Mouse (Mus musculus): Measurements from ENCODE around the gene Krt81. TPM values are rescaled to one million over a fixed set of nuclear protein-coding genes. Genes with fewer than 3 reads are reported as not detected.
A peak's percentile ranks its signal among the peaks of the same experiment; 100 is the strongest.

Gene Krt81
- polyA plus RNA-seq, 1 experiment from 2014 or later: not detected

- no peaks in the 10 kb centered on the region for H3K27me3 ChIP-seq (ENCODE audit: control insufficient read depth, insufficient read depth, low read depth, low read length)
- no peak overlapping the region for H3K27ac ChIP-seq (ENCODE audit: low read length)
- 45% methylated on average over 11 of the region's 11 CpGs for WGBS (ENCODE audit: insufficient replicate concordance)
Measured at GRCm38 (mm10) chr15:101485911-101486635, 22.5 kb upstream of the Krt81 start.

GRCm38 (mm10) chr15:101484939-101485338 is 21.4 kb upstream of the Krt81 start:
- H3K4me2 ChIP-seq (ENCODE audit: low read depth, low read length): no peak overlapping the region
- H3K27me3 ChIP-seq (ENCODE audit: control insufficient read depth, insufficient read depth, low read depth, low read length): no peaks in the 10 kb centered on the region; the same call in 1 of the 2 replicates
- no peaks in the 10 kb centered on the region for H3K36me3 ChIP-seq (ENCODE audit: control insufficient read depth, insufficient read depth)
- no peak for ATAC-seq (ENCODE audit: low read depth)
- no peaks in the 10 kb centered on the region for H3K9me3 ChIP-seq (replicated peaks; ENCODE audit: control insufficient read depth, low read length)
- no peaks in the 10 kb centered on the region; the same call in 1 of the 2 replicates for H3K4me1 ChIP-seq (ENCODE audit: control insufficient read depth, low read depth, low read length)
- no peak overlapping the region for H3K27ac ChIP-seq (ENCODE audit: low read length)
- no peak overlapping the region for H3K4me3 ChIP-seq (ENCODE audit: low read depth, low read length)
- no peak overlapping the region for H3K9ac ChIP-seq (ENCODE audit: low read depth, low read length)
- 52% methylated on average over 1 of the region's 1 CpGs for WGBS (ENCODE audit: insufficient replicate concordance)

More at GRCm38 (mm10) chr15:101485911-101486635, 22.5 kb upstream of the Krt81 start:
- H3K4me3 ChIP-seq (ENCODE audit: low read depth, low read length): no peak overlapping the region
- H3K9me3 ChIP-seq (replicated peaks; ENCODE audit: control insufficient read depth, low read length): no peaks in the 10 kb centered on the region
- no peak overlapping the region for H3K4me2 ChIP-seq (ENCODE audit: low read depth, low read length)
- no peaks in the 10 kb centered on the region for H3K36me3 ChIP-seq (ENCODE audit: control insufficient read depth, insufficient read depth)
- H3K9ac ChIP-seq (ENCODE audit: low read depth, low read length): no peak overlapping the region
- no peaks in the 10 kb centered on the region; the same call in 1 of the 2 replicates for H3K4me1 ChIP-seq (ENCODE audit: control insufficient read depth, low read depth, low read length)
- ATAC-seq (ENCODE audit: low read depth): no peak

- Histone ChIP-seq H3K36me3 (ENCODE audit: control insufficient read depth, insufficient read depth) (no peaks in the 10 kb centered on the region), H3K4me2 (ENCODE audit: low read depth, low read length) (no peak overlapping the region), H3K9me3 (replicated peaks; ENCODE audit: control insufficient read depth, low read length) (no peaks in the 10 kb centered on the region), H3K27me3 (ENCODE audit: control insufficient read depth, insufficient read depth, low read depth, low read length) (peaks cover 8% of the 10 kb centered on the region), H3K4me3 (ENCODE audit: low read depth, low read length) (no peak overlapping the region), H3K27ac (ENCODE audit: low read length) (no peak overlapping the region), H3K9ac (ENCODE audit: low read depth, low read length) (no peak overlapping the region), H3K4me1 (ENCODE audit: control insufficient read depth, low read depth, low read length) (no peaks in the 10 kb centered on the region; the same call in 1 of the 2 replicates)
- WGBS (ENCODE audit: insufficient replicate concordance): 77% methylated on average over 1 of the region's 1 CpGs
- no peak for ATAC-seq (ENCODE audit: low read depth)
Measured at GRCm38 (mm10) chr15:101483646-101484045, 20.1 kb upstream of the Krt81 start.

- no peak for ATAC-seq (ENCODE audit: low read depth)
- 20% methylated on average over 4 of the region's 4 CpGs for WGBS (ENCODE audit: insufficient replicate concordance)
- no peaks in the 10 kb centered on the region; the same call in 1 of the 2 replicates for H3K4me1 ChIP-seq (ENCODE audit: control insufficient read depth, low read depth, low read length)
- peaks cover 8% of the 10 kb centered on the region for H3K27me3 ChIP-seq (ENCODE audit: control insufficient read depth, insufficient read depth, low read depth, low read length)
- H3K36me3 ChIP-seq (ENCODE audit: control insufficient read depth, insufficient read depth): no peaks in the 10 kb centered on the region
- no peak overlapping the region for H3K9ac ChIP-seq (ENCODE audit: low read depth, low read length)
- H3K9me3 ChIP-seq (replicated peaks; ENCODE audit: control insufficient read depth, low read length): no peaks in the 10 kb centered on the region
- H3K4me3 ChIP-seq (ENCODE audit: low read depth, low read length): no peak overlapping the region
- no peak overlapping the region for H3K4me2 ChIP-seq (ENCODE audit: low read depth, low read length)
- H3K27ac ChIP-seq (ENCODE audit: low read length): no peak overlapping the region
Measured at GRCm38 (mm10) chr15:101482056-101482455, 18.5 kb upstream of the Krt81 start.

- H3K36me3 ChIP-seq (ENCODE audit: control insufficient read depth, insufficient read depth): no peaks in the 10 kb centered on the region
Measured at GRCm38 (mm10) chr15:101479666-101480060, 16.1 kb upstream of the Krt81 start.

GRCm38 (mm10) chr15:101479007-101479665 is 15.6 kb upstream of the Krt81 start:
- peak overlapping the region; percentile 6; the same call in 1 of the 2 replicates for H3K4me2 ChIP-seq (ENCODE audit: low read depth, low read length)
- no peaks in the 10 kb centered on the region for H3K4me1 ChIP-seq (ENCODE audit: control insufficient read depth, low read depth, low read length)
- 0 out of 2 replicates have a peak overlapping the region, but pooled peaks have one; percentile 5 for H3K4me3 ChIP-seq (ENCODE audit: low read depth, low read length)
- no peaks in the 10 kb centered on the region for H3K36me3 ChIP-seq (ENCODE audit: control insufficient read depth, insufficient read depth)
- H3K9me3 ChIP-seq (replicated peaks; ENCODE audit: control insufficient read depth, low read length): no peaks in the 10 kb centered on the region
- no peak for ATAC-seq (ENCODE audit: low read depth)
- H3K27me3 ChIP-seq (ENCODE audit: control insufficient read depth, insufficient read depth, low read depth, low read length): peaks cover 8% of the 10 kb centered on the region
- H3K9ac ChIP-seq (ENCODE audit: low read depth, low read length): no peak overlapping the region
- H3K27ac ChIP-seq (ENCODE audit: low read length): no peak overlapping the region
- WGBS (ENCODE audit: insufficient replicate concordance): 9% methylated on average over 31 of the region's 31 CpGs

More at GRCm38 (mm10) chr15:101479666-101480060, 16.1 kb upstream of the Krt81 start:
- ATAC-seq (ENCODE audit: low read depth): no peak
- no peaks in the 10 kb centered on the region for H3K9me3 ChIP-seq (replicated peaks; ENCODE audit: control insufficient read depth, low read length)
- no peak overlapping the region for H3K27ac ChIP-seq (ENCODE audit: low read length)
- no peak overlapping the region for H3K4me3 ChIP-seq (ENCODE audit: low read depth, low read length)
- H3K9ac ChIP-seq (ENCODE audit: low read depth, low read length): no peak overlapping the region
- 34% methylated on average over 11 of the region's 11 CpGs for WGBS (ENCODE audit: insufficient replicate concordance)
- peaks cover 8% of the 10 kb centered on the region for H3K27me3 ChIP-seq (ENCODE audit: control insufficient read depth, insufficient read depth, low read depth, low read length)
- peak overlapping the region; percentile 6; the same call in 1 of the 2 replicates for H3K4me2 ChIP-seq (ENCODE audit: low read depth, low read length)
- H3K4me1 ChIP-seq (ENCODE audit: control insufficient read depth, low read depth, low read length): no peaks in the 10 kb centered on the region

- Histone ChIP-seq H3K4me1 (ENCODE audit: control insufficient read depth, low read depth, low read length) (no peaks in the 10 kb centered on the region), H3K4me2 (ENCODE audit: low read depth, low read length) (no peak within 1 kb of the TSS), H3K4me3 (ENCODE audit: low read depth, low read length) (no peak within 1 kb of the TSS), H3K9me3 (replicated peaks; ENCODE audit: control insufficient read depth, low read length) (no peaks in the 10 kb centered on the region), H3K36me3 (ENCODE audit: control insufficient read depth, insufficient read depth) (no peaks in the 10 kb centered on the region), H3K27ac (ENCODE audit: low read length) (no peak within 1 kb of the TSS), H3K9ac (ENCODE audit: low read depth, low read length) (no peak within 1 kb of the TSS), H3K27me3 (ENCODE audit: control insufficient read depth, insufficient read depth, low read depth, low read length) (no peaks in the 10 kb centered on the region; the same call in 1 of the 2 replicates)
- 21% methylated on average over 10 of the region's 10 CpGs for WGBS (ENCODE audit: insufficient replicate concordance)
- ATAC-seq (ENCODE audit: low read depth): no peak
Measured at GRCm38 (mm10) chr15:101472952-101473528, 9.5 kb upstream of the Krt81 start, which contains the start of gene Krt86. Gene Krt86, plus strand, starts transcription at chr15:101473478.

- Histone ChIP-seq H3K27ac (ENCODE audit: low read length) (no peak overlapping the region), H3K4me2 (ENCODE audit: low read depth, low read length) (no peak overlapping the region), H3K4me1 (ENCODE audit: control insufficient read depth, low read depth, low read length) (no peaks in the 10 kb centered on the region), H3K9me3 (replicated peaks; ENCODE audit: control insufficient read depth, low read length) (no peaks in the 10 kb centered on the region), H3K36me3 (ENCODE audit: control insufficient read depth, insufficient read depth) (no peaks in the 10 kb centered on the region), H3K4me3 (ENCODE audit: low read depth, low read length) (no peak overlapping the region), H3K9ac (ENCODE audit: low read depth, low read length) (no peak overlapping the region), H3K27me3 (ENCODE audit: control insufficient read depth, insufficient read depth, low read depth, low read length) (no peaks in the 10 kb centered on the region)
- 35% methylated on average over 4 of the region's 4 CpGs for WGBS (ENCODE audit: insufficient replicate concordance)
- ATAC-seq (ENCODE audit: low read depth): no peak
Measured at GRCm38 (mm10) chr15:101469093-101469492, 5.5 kb upstream of the Krt81 start.

All from liver, embryonic 16.5 days (tissue).